Mouse (Mus musculus): Measurements from ENCODE around the gene Klk1b16.
"Not testable (repeated sequence)": the region's sequence is repeated elsewhere in the genome, so short reads cannot be mapped to it uniquely, and the experiment has no call there.

The Klk1b16 gene

DNA sequence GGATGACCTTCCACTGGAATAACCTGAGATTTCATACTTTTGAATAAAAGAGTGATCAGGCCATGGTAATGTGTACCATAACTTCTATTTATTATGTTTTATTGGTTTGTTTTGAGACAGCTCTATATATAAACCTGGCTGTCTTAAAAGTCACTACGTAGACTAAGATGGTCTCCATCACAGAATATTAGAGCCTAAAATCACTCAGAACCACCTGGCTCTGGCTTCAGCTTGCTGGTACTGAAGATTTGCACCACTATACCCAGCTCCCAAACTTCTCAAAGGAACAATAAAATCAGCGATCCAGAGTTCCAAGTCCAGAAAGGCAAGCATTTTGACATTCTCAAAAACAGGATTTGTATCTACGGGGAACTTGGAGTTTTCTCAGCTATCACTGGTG lies at the start of gene Klk1b16:
Gene Klk1b16 (plus strand): TSS at position 301 of the 400 bp plus-strand sequence.
- no peak for DNase-seq (ENCODE audit: low read depth, low spot score)

- no peak for DNase-seq (ENCODE audit: low read depth, low spot score)
Observed at GRCm38 (mm10) chr7:44096111-44096510, 40.5 kb upstream of the Klk1b16 start.

DNA sequence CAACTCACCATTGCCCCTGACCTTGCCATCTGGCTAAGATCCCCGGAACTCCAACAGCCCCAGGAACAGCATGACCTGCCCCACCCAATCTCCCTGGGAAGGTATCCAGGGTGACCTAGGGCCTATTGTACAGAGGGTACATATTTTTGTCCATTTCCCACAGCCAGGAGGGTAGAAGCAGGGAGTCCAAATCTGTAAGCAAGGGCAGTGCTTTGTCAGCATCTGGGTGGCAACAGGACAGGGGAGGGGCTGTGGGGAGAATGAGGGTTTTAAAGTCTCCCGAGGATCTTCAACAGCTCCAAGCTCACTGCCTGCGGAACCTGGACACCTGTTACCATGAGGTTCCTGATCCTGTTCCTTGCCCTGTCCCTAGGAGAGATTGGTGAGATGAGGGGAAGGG lies 34.5 kb upstream of the Klk1b16 start, which contains the start of gene Klk1b21:
Gene Klk1b21 (plus strand): TSS at position 301 of the 400 bp plus-strand sequence.
- not testable (repeated sequence) for DNase-seq (ENCODE audit: low read depth, low spot score)

DNA sequence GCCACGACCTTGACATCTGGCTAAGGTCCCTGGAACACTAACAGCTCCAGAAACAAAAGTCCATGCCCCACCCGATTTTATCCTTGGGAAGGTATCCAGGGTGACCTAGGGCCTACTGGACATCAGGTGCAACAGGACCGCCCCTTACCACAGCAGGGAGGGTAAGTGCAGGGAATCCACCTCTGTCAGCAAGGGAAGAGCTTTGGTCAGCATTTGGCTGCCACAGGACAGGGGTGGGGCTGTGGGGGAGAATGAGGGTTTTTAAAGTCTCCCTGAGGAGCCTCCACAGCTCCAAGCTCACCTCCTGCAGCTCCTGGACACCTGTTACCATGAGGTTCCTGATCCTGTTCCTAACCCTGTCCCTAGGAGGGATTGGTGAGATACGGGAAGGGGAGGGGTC lies 24.2 kb upstream of the Klk1b16 start, which contains the start of gene Klk1b22:
Gene Klk1b22 (plus strand): TSS at position 301 of the 400 bp plus-strand sequence.
- no peak for DNase-seq (ENCODE audit: low read depth, low spot score)

- no peak for DNase-seq (ENCODE audit: low read depth, low spot score)
Observed at GRCm38 (mm10) chr7:44123445-44123844, 13.1 kb upstream of the Klk1b16 start.

GRCm38 (mm10) chr7:44179299-44180045 lies 42.9 kb downstream of the Klk1b16 start:
- no peak for DNase-seq (ENCODE audit: low read depth, low spot score)

DNA sequence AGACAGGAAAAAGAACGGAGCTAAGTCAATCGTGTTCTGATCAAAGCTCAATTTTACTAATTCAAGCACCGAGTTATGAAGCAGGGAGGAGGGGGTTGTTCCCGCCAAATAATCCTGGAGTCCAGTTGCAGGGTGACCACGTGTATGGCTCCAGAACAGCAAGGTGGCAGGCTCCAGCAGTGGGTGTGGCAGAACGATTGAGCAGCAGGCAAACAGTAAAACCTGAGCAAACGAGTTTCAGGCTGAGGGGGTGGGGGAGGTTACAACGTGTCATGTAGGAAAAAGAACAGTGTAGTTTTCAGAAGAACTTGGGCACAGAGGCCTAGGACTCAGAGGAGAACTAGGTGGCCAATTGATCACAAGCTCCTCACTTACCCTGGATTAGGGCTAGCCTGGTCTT lies 49.9 kb downstream of the Klk1b16 start:
- DNase-seq (ENCODE audit: low read depth, low spot score) = not testable (repeated sequence)

GRCm38 (mm10) chr7:44187936-44188335 lies 51.4 kb downstream of the Klk1b16 start, which contains the start of gene Klk1b24:
TSS of gene Klk1b24 (plus strand) at chr7:44188236.
- DNase-seq (ENCODE audit: low read depth, low spot score) = not testable (repeated sequence)
